Mouse (Mus musculus) liver, postnatal 0 days (tissue): ENCODE measurements around the gene Lum.

Experiments
- CTCF ChIP-seq: sonication (generic); IDR thresholded peaks from 2 replicates; pipeline ENCODE4 v1.5.1; 2016; ENCODE audit warnings: antibody characterized with exemption, low read depth
- EP300 ChIP-seq: IDR thresholded peaks from 2 replicates; pipeline ENCODE4 v1.6.1; 2016; ENCODE audit warnings: antibody characterized with exemption, low read depth, mild to moderate bottlenecking

GRCm38 (mm10) chr10:97582543-97583231 lies 17.8 kb downstream of the Lum start:
- TF ChIP-seq CTCF (no peak), EP300 (no peak)
